Mouse (Mus musculus): Measurements from ENCODE around the gene Gm11564. TPM values are rescaled to one million over a fixed set of nuclear protein-coding genes. Genes with fewer than 3 reads are reported as not detected.
"Not testable (repeated sequence)": the region's sequence is repeated elsewhere in the genome, so short reads cannot be mapped to it uniquely, and the experiment has no call there.

Gene Gm11564
- not detected in 2 replicates for total RNA-seq (2012; rRNA removed)
- total RNA-seq (2014; rRNA removed) = not detected in 2 replicates
- not detected in 2 replicates for polyA plus RNA-seq (2012; ENCODE audit: insufficient read length, low read depth)

DNA sequence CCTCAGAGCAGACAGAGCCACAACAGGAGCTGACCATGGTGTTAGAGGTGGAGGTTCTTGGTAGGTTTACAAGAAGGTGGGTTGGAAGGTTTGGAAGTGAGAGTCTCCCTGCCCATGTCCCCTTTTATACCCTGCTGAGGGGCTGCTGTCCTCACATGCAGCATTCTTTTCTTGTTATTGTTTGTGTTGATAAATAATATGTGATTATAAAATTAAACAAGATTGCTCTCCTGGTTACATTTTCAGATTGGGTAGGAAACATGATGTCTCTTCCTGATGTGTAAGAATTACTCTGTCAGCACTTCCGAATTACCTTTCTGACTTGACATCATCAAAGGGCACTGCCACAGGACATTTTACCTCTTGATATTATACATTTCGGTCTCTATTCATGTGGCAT lies at the start of gene Gm11564:
Gene Gm11564 (minus strand): TSS at position 101 of the 400 bp plus-strand sequence.
- H3K27ac ChIP-seq (ENCODE audit: insufficient read depth, low read depth); H3K4me2 ChIP-seq (ENCODE audit: insufficient read depth, low read depth, poor library complexity, severe bottlenecking); H3K4me1 ChIP-seq (ENCODE audit: control insufficient read depth in 1 of 2, insufficient read depth in 2 of 2); H3K9ac ChIP-seq (ENCODE audit: insufficient read depth, low read depth); H3K36me3 ChIP-seq (replicated peaks in 1 of 2; ENCODE audit: control insufficient read depth in 1 of 2, insufficient read depth in 1 of 2, low read length in 1 of 2); H3K79me2 ChIP-seq (replicated peaks; ENCODE audit: control insufficient read depth, extremely low read depth, insufficient read depth, poor library complexity, severe bottlenecking); DNase-seq (ENCODE audit: extremely low read depth); H3K4me3 ChIP-seq (replicated peaks in 1 of 3; ENCODE audit: low read depth in 2 of 3, low read length in 2 of 3, poor library complexity in 1 of 3); dilution Hi-C loops (cut with MboI; ENCODE audit: extremely low pct_ligation_motif_present, extremely low pct_unique_long_range_greater_than_20kb, low sequenced_read_pairs); in situ Hi-C loops (cut with MboI; ENCODE audit: low pct_ligation_motif_present, low pct_unique_long_range_greater_than_20kb, low sequenced_read_pairs); H3K9me3 ChIP-seq (replicated peaks; ENCODE audit: low read length): not testable (repeated sequence)
- H3K27me3 ChIP-seq (replicated peaks) = peaks cover 90% of the 10 kb centered on the region

- H3K4me3 ChIP-seq (replicated peaks in 1 of 3; ENCODE audit: low read depth in 2 of 3, low read length in 2 of 3, poor library complexity in 1 of 3); dilution Hi-C loops (cut with MboI; ENCODE audit: extremely low pct_ligation_motif_present, extremely low pct_unique_long_range_greater_than_20kb, low sequenced_read_pairs); H3K9me3 ChIP-seq (replicated peaks; ENCODE audit: low read length); H3K9ac ChIP-seq (ENCODE audit: insufficient read depth, low read depth); H3K4me2 ChIP-seq (ENCODE audit: insufficient read depth, low read depth, poor library complexity, severe bottlenecking); DNase-seq (ENCODE audit: extremely low read depth); H3K79me2 ChIP-seq (replicated peaks; ENCODE audit: control insufficient read depth, extremely low read depth, insufficient read depth, poor library complexity, severe bottlenecking); in situ Hi-C loops (cut with MboI; ENCODE audit: low pct_ligation_motif_present, low pct_unique_long_range_greater_than_20kb, low sequenced_read_pairs); H3K36me3 ChIP-seq (replicated peaks in 1 of 2; ENCODE audit: control insufficient read depth in 1 of 2, insufficient read depth in 1 of 2, low read length in 1 of 2); H3K27ac ChIP-seq (ENCODE audit: insufficient read depth, low read depth); H3K4me1 ChIP-seq (ENCODE audit: control insufficient read depth in 1 of 2, insufficient read depth in 2 of 2): not testable (repeated sequence)
- peaks cover 61% of the 10 kb centered on the region for H3K27me3 ChIP-seq (replicated peaks)
These were observed 48.7 kb upstream of the Gm11564 start, which contains the start of gene Gm11559 for GRCm38 (mm10) chr11:99864176-99864575. Gene Gm11559, plus strand, starts transcription at chr11:99864476.

DNA sequence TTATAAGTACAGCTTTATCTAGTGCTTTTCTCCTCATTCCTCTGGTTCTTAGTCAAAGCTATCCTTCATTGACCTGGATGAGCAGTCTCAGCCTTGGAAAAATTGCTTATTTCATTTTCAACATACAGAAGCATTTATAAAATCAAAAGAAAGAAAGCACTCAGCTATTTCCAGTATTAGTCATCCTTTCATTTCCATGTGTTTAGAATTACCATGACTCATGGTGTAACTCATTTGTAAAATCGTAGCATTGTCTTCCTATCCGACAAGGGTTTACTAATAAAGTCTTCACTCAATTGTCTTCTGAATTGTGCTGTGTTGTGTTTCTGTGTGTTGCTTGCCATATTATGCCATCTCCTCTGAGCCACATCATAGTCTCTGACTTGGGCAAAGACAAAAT lies 43.3 kb upstream of the Gm11564 start:
- no peak overlapping the region for H3K9ac ChIP-seq (ENCODE audit: insufficient read depth, low read depth)
- H3K4me2 ChIP-seq (ENCODE audit: insufficient read depth, low read depth, poor library complexity, severe bottlenecking) = no peak overlapping the region
- no peaks in the 10 kb centered on the region for H3K79me2 ChIP-seq (replicated peaks; ENCODE audit: control insufficient read depth, extremely low read depth, insufficient read depth, poor library complexity, severe bottlenecking)
- DNase-seq (ENCODE audit: extremely low read depth) = no peak
- no peaks in the 10 kb centered on the region for H3K36me3 ChIP-seq (replicated peaks in 1 of 2; ENCODE audit: control insufficient read depth in 1 of 2, insufficient read depth in 1 of 2, low read length in 1 of 2)
- no peak overlapping the region for H3K4me3 ChIP-seq (replicated peaks in 1 of 3; ENCODE audit: low read depth in 2 of 3, low read length in 2 of 3, poor library complexity in 1 of 3)
- H3K9me3 ChIP-seq (replicated peaks; ENCODE audit: low read length) = no peaks in the 10 kb centered on the region
- H3K27me3 ChIP-seq (replicated peaks) = peaks cover 64% of the 10 kb centered on the region
- H3K4me1 ChIP-seq (ENCODE audit: control insufficient read depth in 1 of 2, insufficient read depth in 2 of 2) = no peaks in the 10 kb centered on the region
- in situ Hi-C loops (cut with MboI; ENCODE audit: low pct_ligation_motif_present, low pct_unique_long_range_greater_than_20kb, low sequenced_read_pairs) = no loop called here
- dilution Hi-C loops (cut with MboI; ENCODE audit: extremely low pct_ligation_motif_present, extremely low pct_unique_long_range_greater_than_20kb, low sequenced_read_pairs) = no loop called here
- no peak overlapping the region for H3K27ac ChIP-seq (ENCODE audit: insufficient read depth, low read depth)
- TF ChIP-seq MYC (IDR thresholded peaks at IDR 0.05; ENCODE audit: low read depth, low read length) = no peak
- TF ChIP-seq NELFE (IDR thresholded peaks at IDR 0.05; ENCODE audit: low read depth, low read length) = no peak
- TF ChIP-seq BHLHE40 (IDR thresholded peaks at IDR 0.05; ENCODE audit: low read depth, low read length) = no peak
- TF ChIP-seq GABPA (IDR thresholded peaks at IDR 0.05; ENCODE audit: insufficient replicate concordance, low read depth, low read length) = no peak
- no peak for TF ChIP-seq PAX5 (IDR thresholded peaks at IDR 0.05; ENCODE audit: low read length)
- TF ChIP-seq EP300 (IDR thresholded peaks at IDR 0.05; ENCODE audit: low read length) = no peak
- TF ChIP-seq SIN3A (IDR thresholded peaks at IDR 0.05; ENCODE audit: low read length) = no peak
- no peak for TF ChIP-seq TBP (conservative IDR thresholded peaks at IDR 0.05; ENCODE audit: low read depth, low read length)
- no peak for TF ChIP-seq SMC3 (IDR thresholded peaks at IDR 0.05; ENCODE audit: low read depth, low read length)
- no peak for TF ChIP-seq RCOR1 (conservative IDR thresholded peaks at IDR 0.05; ENCODE audit: low read depth, low read length)
- TF ChIP-seq POLR2AphosphoS2 (IDR thresholded peaks at IDR 0.05; ENCODE audit: low read depth, low read length) = no peak
- TF ChIP-seq USF1 (IDR thresholded peaks at IDR 0.05; ENCODE audit: low read depth, low read length) = no peak
- TF ChIP-seq MEF2A (IDR thresholded peaks at IDR 0.05; ENCODE audit: borderline replicate concordance, low read depth, low read length) = no peak
- no peak for TF ChIP-seq ZMIZ1 (IDR thresholded peaks at IDR 0.05; ENCODE audit: low read depth, low read length)
- TF ChIP-seq CHD2 (IDR thresholded peaks at IDR 0.05; ENCODE audit: low read length) = no peak
- TF ChIP-seq ZC3H11A (IDR thresholded peaks at IDR 0.05; ENCODE audit: low read depth, low read length) = no peak
- no peak for TF ChIP-seq JUND (conservative IDR thresholded peaks at IDR 0.05; ENCODE audit: low read depth, low read length)
- no peak for TF ChIP-seq CTCF (conservative IDR thresholded peaks at IDR 0.05 in 1 of 2, IDR thresholded peaks at IDR 0.05 in 1 of 2; ENCODE audit: low read depth in 2 of 2, low read length in 2 of 2)
